Mouse (Mus musculus): Measurements from ENCODE around the gene Wnt7b. TPM values are rescaled to one million over a fixed set of nuclear protein-coding genes. Genes with fewer than 3 reads are reported as not detected.

Gene Wnt7b
- polyA plus RNA-seq (2014; fragmentation: Illumina TruSeq; extraction: RNeasy Lipid Tissue Mini Kit (QIAGEN cat#74804); ENCODE audit: low read depth, low replicate concordance): not detected

GRCm38 (mm10) chr15:85582356-85582910 is at the start of gene Wnt7b:
TSS of gene Wnt7b (minus strand) at chr15:85582473.

GRCm38 (mm10) chr15:85503127-85503526 is 79.1 kb downstream of the Wnt7b start, which contains the start of gene 7530416G11Rik:
TSS of gene 7530416G11Rik (minus strand) at chr15:85503227.

Other genes starting within 250 kb of the Wnt7b start
- gene Atxn10, start 246.2 kb downstream of the Wnt7b start, polyA plus RNA-seq (2014; fragmentation: Illumina TruSeq; extraction: RNeasy Lipid Tissue Mini Kit (QIAGEN cat#74804); ENCODE audit: low read depth, low replicate concordance): 48.6 TPM
- gene 7530416G11Rik, start 79.2 kb downstream of the Wnt7b start, polyA plus RNA-seq (2014; fragmentation: Illumina TruSeq; extraction: RNeasy Lipid Tissue Mini Kit (QIAGEN cat#74804); ENCODE audit: low read depth, low replicate concordance): not detected
- 3.3 TPM for gene Ppara, start 152.5 kb upstream of the Wnt7b start, polyA plus RNA-seq (2014; fragmentation: Illumina TruSeq; extraction: RNeasy Lipid Tissue Mini Kit (QIAGEN cat#74804); ENCODE audit: low read depth, low replicate concordance)
- gene Cdpf1, start 229.2 kb upstream of the Wnt7b start, polyA plus RNA-seq (2014; fragmentation: Illumina TruSeq; extraction: RNeasy Lipid Tissue Mini Kit (QIAGEN cat#74804); ENCODE audit: low read depth, low replicate concordance): 4.0 TPM
- 0.63 TPM for gene Pkdrej, start 239.3 kb upstream of the Wnt7b start, polyA plus RNA-seq (2014; fragmentation: Illumina TruSeq; extraction: RNeasy Lipid Tissue Mini Kit (QIAGEN cat#74804); ENCODE audit: low read depth, low replicate concordance)
- 16.7 TPM for gene Ttc38, start 249.8 kb upstream of the Wnt7b start, polyA plus RNA-seq (2014; fragmentation: Illumina TruSeq; extraction: RNeasy Lipid Tissue Mini Kit (QIAGEN cat#74804); ENCODE audit: low read depth, low replicate concordance)